ENCODE assay signal across 11 mouse cellular contexts in the genomic region with DNA sequence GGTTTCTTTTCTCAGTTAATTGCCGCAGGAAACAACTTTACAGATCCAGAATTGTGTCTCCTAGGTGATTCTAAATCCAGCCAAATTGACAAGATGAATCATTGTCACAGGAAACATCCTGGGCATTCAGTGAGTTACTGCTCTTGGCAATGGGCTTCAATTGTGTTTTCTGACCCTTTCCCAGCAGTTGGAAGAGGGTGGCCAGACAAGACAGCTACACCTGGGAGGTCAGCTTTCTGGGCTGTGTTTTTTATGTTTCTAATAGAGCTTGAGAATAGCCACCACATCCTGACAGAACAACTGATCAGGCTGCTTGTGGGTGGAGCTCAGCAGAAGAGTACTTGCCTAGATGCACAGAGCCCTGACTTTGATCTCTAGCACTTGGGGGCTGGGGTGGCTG.
"Had no signal": no experiment of that assay in that cellular context is flagged by ENCODE, and none has a peak within 500 bp of the region (broad histone marks: within the 10 kb centered on the region; RNA-seq: fewer than 3 reads in every experiment).

No protein-coding gene starts in this region.

- H3K27me3 ChIP-seq: liver, embryonic 15.5 days; midbrain, embryonic 13.5 days; stomach, embryonic 15.5 days had no signal

- DNase-seq: lung, adult 2 months; lung, postnatal 36 days; right cerebral cortex, postnatal 14 days; thymus, postnatal 36 days had no signal

- H3K4me3 ChIP-seq: limb, embryonic 10.5 days; liver, embryonic 15.5 days; midbrain, embryonic 13.5 days; stomach, embryonic 15.5 days had no signal

- H3K4me1 ChIP-seq: limb, embryonic 10.5 days; liver, embryonic 15.5 days; midbrain, embryonic 13.5 days; stomach, embryonic 15.5 days had no signal

- H3K9me3 ChIP-seq: limb, embryonic 10.5 days; liver, embryonic 15.5 days; midbrain, embryonic 13.5 days; stomach, embryonic 15.5 days had no signal

- ATAC-seq: intestine, postnatal 0 days; lung, postnatal 0 days; midbrain, embryonic 13.5 days had no signal

- H3K4me2 ChIP-seq: liver, embryonic 11.5 days; liver, embryonic 15.5 days; midbrain, embryonic 13.5 days; stomach, embryonic 15.5 days had no signal

- H3K27ac ChIP-seq: limb, embryonic 10.5 days; liver, embryonic 15.5 days; midbrain, embryonic 13.5 days; stomach, embryonic 15.5 days had no signal

- H3K9ac ChIP-seq: liver, embryonic 15.5 days; midbrain, embryonic 13.5 days; stomach, embryonic 15.5 days had no signal

- H3K36me3 ChIP-seq: limb, embryonic 10.5 days; liver, embryonic 15.5 days; midbrain, embryonic 13.5 days; stomach, embryonic 15.5 days had no signal
